ENCODE assay signal across 8 mouse cellular contexts in genomic region chr11:116023771-116024355, GRCm38 (mm10). TPM values are rescaled to one million over a fixed set of nuclear protein-coding genes. Genes with fewer than 3 reads are reported as not detected.
DNase-seq lines count a peak whose midpoint lies in the region; ATAC-seq lines count a peak whose summit lies in the region.

No protein-coding gene starts in this region.

- peak; percentile 82 to 83 for DNase-seq in adrenal gland, adult 18-20 months (ENCODE audit: low spot score in 2 of 2)
- DNase-seq in cerebellum, postnatal 25 days = peak; percentile 90 to 93
- peak; percentile 75 for DNase-seq in gastrocnemius, postnatal 10 days
- peak; percentile 91 for DNase-seq in intestine, embryonic 14.5 days (ENCODE audit: low spot score)
- peak; percentile 71 to 81 for DNase-seq in left cerebral cortex, adult 9 months (ENCODE audit: low spot score in 2 of 2)
- peak; percentile 57 to 69 for DNase-seq in right cerebral cortex, postnatal 36 days (ENCODE audit: low spot score in 2 of 2)
- no peak for DNase-seq in c-Kit-positive CD71-positive TER-119-positive erythroid progenitor cells, embryonic 14.5 days (ENCODE audit: low spot score)

- H3K4me3 ChIP-seq in intestine, embryonic 14.5 days (ENCODE audit: low read depth, low read length) = peak overlapping the region; percentile 93
- H3K4me3 ChIP-seq in macrophage (ENCODE audit: inconsistent target) = peak overlapping the region; percentile 72

- H3K36me3 ChIP-seq in intestine, embryonic 14.5 days (ENCODE audit: control insufficient read depth, insufficient read depth, low read length) = peaks cover 20% of the 10 kb centered on the region
- no peaks in the 10 kb centered on the region for H3K36me3 ChIP-seq in macrophage (ENCODE audit: inconsistent target)

- ATAC-seq in intestine, embryonic 14.5 days (replicated peaks; ENCODE audit: low FRiP score, low TSS enrichment, low read depth) = peak; percentile 59

- under 1% methylated on average over 54 of the region's 57 CpGs for WGBS in intestine, embryonic 14.5 days
- 3% methylated on average over 35 of the region's 57 CpGs for WGBS in macrophage (ENCODE audit: missing documents)

- H3K9me3 ChIP-seq in intestine, embryonic 14.5 days (ENCODE audit: control insufficient read depth, low read length) = no peaks in the 10 kb centered on the region

- peaks cover 55% of the 10 kb centered on the region for H3K79me2 ChIP-seq in macrophage (ENCODE audit: inconsistent target)

- H3K27me3 ChIP-seq in intestine, embryonic 14.5 days (replicated peaks; ENCODE audit: control insufficient read depth, insufficient read depth, low read length) = no peaks in the 10 kb centered on the region

- H3K4me2 ChIP-seq in intestine, embryonic 14.5 days (ENCODE audit: low read length) = peak overlapping the region; percentile 46

- peaks cover 5% of the 10 kb centered on the region; the same call in 1 of the 2 replicates for H3K4me1 ChIP-seq in intestine, embryonic 14.5 days (replicated peaks; ENCODE audit: control insufficient read depth, insufficient read depth, low read length)

- H3K27ac ChIP-seq in intestine, embryonic 14.5 days (ENCODE audit: low read depth) = peak overlapping the region; percentile 99
- peak overlapping the region; percentile 54 for H3K27ac ChIP-seq in macrophage

- H3K9ac ChIP-seq in intestine, embryonic 14.5 days (ENCODE audit: low read length) = peak overlapping the region; percentile 100

RNA-seq across cellular contexts. Expression of gene H3f3b, which starts 3.9 kb away (rescaled TPM):
- 100 to 1,000 TPM; 248 to 269 TPM for total RNA-seq in adrenal gland, adult 18-20 months (2021)
- total RNA-seq in gastrocnemius, postnatal 10 days (2021) = 100 to 1,000 TPM; 252 TPM
- 1,654 and 1,734 TPM in 2 replicates for polyA plus RNA-seq in intestine, embryonic 14.5 days (2014; fragmentation: Nextera tagmentation; extraction: Ambion mirVana)
- 1,000 to 10,000 TPM in 6 of 26 experiments, 100 to 1,000 TPM in 20; 278 to 1,753 (median 620) TPM for total RNA-seq in macrophage (2018; cell fraction: chromatin; rRNA removed)
- 1,000 to 10,000 TPM in 10 of 26 experiments, 100 to 1,000 TPM in 16; 554 to 1,427 (median 908) TPM for total RNA-seq in macrophage (2018; cell fraction: cytosol; rRNA removed)
- 1,000 to 10,000 TPM in 14 of 26 experiments, 100 to 1,000 TPM in 12; 418 to 2,195 (median 1,050) TPM for total RNA-seq in macrophage (2018; cell fraction: nucleus; rRNA removed)
- 470 to 740 TPM (median 693 TPM) in 3 replicates for polyA plus RNA-seq in macrophage (2018)

RNA-seq across cellular contexts. Expression of gene Unk, which starts 6.3 kb away (rescaled TPM):
- 10 to 100 TPM; 16.2 to 19.2 TPM for total RNA-seq in adrenal gland, adult 18-20 months (2021)
- total RNA-seq in gastrocnemius, postnatal 10 days (2021) = 10 to 100 TPM; 13.6 to 15.8 TPM
- polyA plus RNA-seq in intestine, embryonic 14.5 days (2014; fragmentation: Nextera tagmentation; extraction: Ambion mirVana) = 29.8 and 34.5 TPM in 2 replicates
- 100 to 1,000 TPM in 17 of 26 experiments, 10 to 100 TPM in 9; 40.7 to 159 (median 109) TPM for total RNA-seq in macrophage (2018; cell fraction: chromatin; rRNA removed)
- 10 to 100 TPM in 23 of 26 experiments, 1 to 10 TPM in 3; 6.1 to 21.7 (median 15.6) TPM for total RNA-seq in macrophage (2018; cell fraction: cytosol; rRNA removed)
- total RNA-seq in macrophage (2018; cell fraction: nucleus; rRNA removed) = 100 to 1,000 TPM in 1 of 26 experiments, 10 to 100 TPM in 25; 31.9 to 100 (median 64.9) TPM
- 12.2 to 20.0 TPM (median 19.4 TPM) in 3 replicates for polyA plus RNA-seq in macrophage (2018)

RNA-seq across cellular contexts. Expression of gene Galk1, which starts 11.3 kb away (rescaled TPM):
- total RNA-seq in adrenal gland, adult 18-20 months (2021) = 10 to 100 TPM; 26.8 to 33.1 TPM
- 10 to 100 TPM; 14.8 to 19.2 TPM for total RNA-seq in gastrocnemius, postnatal 10 days (2021)
- polyA plus RNA-seq in intestine, embryonic 14.5 days (2014; fragmentation: Nextera tagmentation; extraction: Ambion mirVana) = 235 and 236 TPM in 2 replicates
- 1 to 10 TPM in 22 of 26 experiments, under 1 TPM in 3, not detected in 1; 0.65 to 9.0 (median 2.3) TPM for total RNA-seq in macrophage (2018; cell fraction: chromatin; rRNA removed)
- total RNA-seq in macrophage (2018; cell fraction: cytosol; rRNA removed) = 10 to 100 TPM in 13 of 26 experiments, 1 to 10 TPM in 13; 5.4 to 20.0 (median 10.4) TPM
- total RNA-seq in macrophage (2018; cell fraction: nucleus; rRNA removed) = 10 to 100 TPM in 1 of 26 experiments, 1 to 10 TPM in 25; 1.3 to 14.1 (median 3.7) TPM
- 7.6 to 30.8 TPM (median 14.0 TPM) in 3 replicates for polyA plus RNA-seq in macrophage (2018)

RNA-seq across cellular contexts. Expression of gene Itgb4, which starts 49.4 kb away (rescaled TPM):
- 1 to 10 TPM; 3.1 to 3.7 TPM for total RNA-seq in adrenal gland, adult 18-20 months (2021)
- total RNA-seq in gastrocnemius, postnatal 10 days (2021) = 1 to 10 TPM; 4.6 to 4.9 TPM
- 4.8 and 5.5 TPM in 2 replicates for polyA plus RNA-seq in intestine, embryonic 14.5 days (2014; fragmentation: Nextera tagmentation; extraction: Ambion mirVana)
- under 1 TPM in 1 of 26 experiments, not detected in 25; 0.13 TPM for total RNA-seq in macrophage (2018; cell fraction: chromatin; rRNA removed)
- total RNA-seq in macrophage (2018; cell fraction: cytosol; rRNA removed) = under 1 TPM in 19 of 26 experiments, not detected in 7; 0.03 to 0.07 (median 0.04) TPM
- total RNA-seq in macrophage (2018; cell fraction: nucleus; rRNA removed) = under 1 TPM in 2 of 26 experiments, not detected in 24; 0.12 to 0.17 TPM
- not detected in 3 replicates for polyA plus RNA-seq in macrophage (2018)

RNA-seq across cellular contexts. Expression of gene Unc13d, which starts 53.9 kb away (rescaled TPM):
- total RNA-seq in adrenal gland, adult 18-20 months (2021) = 1 to 10 TPM; 1.0 to 1.3 TPM
- total RNA-seq in gastrocnemius, postnatal 10 days (2021) = under 1 TPM; 0.45 TPM
- polyA plus RNA-seq in intestine, embryonic 14.5 days (2014; fragmentation: Nextera tagmentation; extraction: Ambion mirVana) = 2.6 and 3.5 TPM in 2 replicates
- total RNA-seq in macrophage (2018; cell fraction: chromatin; rRNA removed) = 100 to 1,000 TPM in 2 of 26 experiments, 10 to 100 TPM in 24; 14.8 to 119 (median 60.6) TPM
- 10 to 100 TPM; 15.6 to 40.0 (median 25.6) TPM for total RNA-seq in macrophage (2018; cell fraction: cytosol; rRNA removed)
- total RNA-seq in macrophage (2018; cell fraction: nucleus; rRNA removed) = 10 to 100 TPM; 11.9 to 57.1 (median 36.5) TPM
- polyA plus RNA-seq in macrophage (2018) = 10.9 to 18.9 TPM (median 16.8 TPM) in 3 replicates
